Mouse (Mus musculus): ENCODE data around the gene Tbl3. TPM values are rescaled to one million over a fixed set of nuclear protein-coding genes. Genes with fewer than 3 reads are reported as not detected.

Tbl3 gene
- polyA plus RNA-seq, 1 experiment from 2014 or later: 21.5 TPM

DNA sequence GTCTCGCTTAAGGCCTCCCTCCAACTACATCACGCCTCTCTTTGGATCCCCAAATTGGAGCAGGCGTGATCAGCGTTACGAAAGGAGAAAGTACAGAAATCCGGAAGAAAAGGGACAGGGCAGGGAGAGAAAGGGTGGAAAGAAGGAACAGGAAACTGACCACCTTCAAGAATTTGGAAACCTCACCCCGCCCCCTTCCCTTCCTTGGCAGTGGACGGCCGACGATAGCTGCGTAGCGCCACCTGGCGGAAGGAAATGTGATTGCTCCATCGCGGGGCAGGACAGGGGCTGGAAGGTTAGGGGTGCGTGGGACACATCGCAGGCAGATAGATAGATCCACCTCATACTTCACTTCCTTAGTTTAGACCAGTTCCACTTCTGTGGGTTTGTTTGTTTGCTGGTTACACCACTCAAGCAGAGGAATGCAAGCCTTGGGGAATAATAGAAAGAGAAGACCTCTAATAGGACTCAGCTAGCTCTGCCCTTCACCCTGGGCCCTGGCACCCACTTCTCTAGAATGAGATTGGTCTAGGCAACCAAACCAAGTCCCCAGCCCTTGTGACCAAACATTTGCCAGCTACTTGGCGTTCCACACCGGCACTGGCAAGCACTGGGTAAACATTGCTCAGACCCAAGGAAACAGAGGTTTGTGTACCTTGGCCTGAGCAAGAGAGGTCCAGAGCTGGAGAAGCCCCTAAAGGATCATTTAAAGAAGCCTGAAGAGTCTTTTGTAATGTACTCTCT lies 53.3 kb downstream of the Tbl3 start:
- TF ChIP-seq EP300 (IDR thresholded peaks at IDR 0.05; ENCODE audit: low read depth) (no peak), CTCF (IDR thresholded peaks at IDR 0.05; ENCODE audit: low read depth) (peak; percentile 97)
- 6% methylated on average over 19 of the region's 19 CpGs for WGBS (ENCODE audit: insufficient replicate concordance)
- no peak overlapping the region for H3K9ac ChIP-seq (replicated peaks)

DNA sequence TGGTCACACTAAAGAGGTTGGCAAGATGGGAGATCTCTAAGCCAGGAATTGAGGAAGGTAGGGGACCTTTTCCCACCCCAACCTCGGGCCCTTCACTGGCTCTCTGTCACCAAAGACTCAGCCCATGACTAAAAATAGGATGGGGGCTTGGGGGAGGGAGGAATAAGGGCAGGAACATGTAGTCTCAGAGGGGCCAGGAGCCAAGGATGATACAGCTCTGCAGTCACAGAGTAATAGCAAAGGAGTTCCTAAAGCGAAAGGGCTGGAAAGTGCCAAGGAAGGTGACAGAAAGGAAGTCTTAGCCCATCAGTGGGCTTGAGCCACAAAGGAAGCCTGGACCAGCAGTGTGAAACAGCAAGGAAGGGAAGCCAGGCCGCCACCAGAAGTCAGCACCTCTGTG lies 55.6 kb downstream of the Tbl3 start:
- Histone ChIP-seq H3K4me2 (ENCODE audit: low read depth, low read length) (no peak overlapping the region), H3K4me1 (ENCODE audit: insufficient read depth) (peaks cover 13% of the 10 kb centered on the region), H3K9me3 (ENCODE audit: low read length) (no peaks in the 10 kb centered on the region), H3K9ac (replicated peaks) (no peak overlapping the region), H3K4me3 (ENCODE audit: low read depth, low read length) (no peak overlapping the region), H3K27ac (ENCODE audit: low read depth) (no peak overlapping the region), H3K27me3 (ENCODE audit: insufficient read depth, low read length) (peaks cover 18% of the 10 kb centered on the region), H3K36me3 (replicated peaks; ENCODE audit: insufficient read depth, low read length) (no peaks in the 10 kb centered on the region)
- TF ChIP-seq EP300 (IDR thresholded peaks at IDR 0.05; ENCODE audit: low read depth): no peak
- TF ChIP-seq CTCF (IDR thresholded peaks at IDR 0.05; ENCODE audit: low read depth): no peak
- no peak for DNase-seq
- WGBS (ENCODE audit: insufficient replicate concordance): 42% methylated on average over 3 of the region's 3 CpGs
- no peak for ATAC-seq

More for the DNA sequence above, 53.3 kb downstream of the Tbl3 start:
- Histone ChIP-seq H3K36me3 (replicated peaks; ENCODE audit: insufficient read depth, low read length) (no peaks in the 10 kb centered on the region), H3K9me3 (ENCODE audit: low read length) (no peaks in the 10 kb centered on the region), H3K4me2 (ENCODE audit: low read depth, low read length) (peak overlapping the region; percentile 55), H3K27ac (ENCODE audit: low read depth) (no peak overlapping the region), H3K27me3 (ENCODE audit: insufficient read depth, low read length) (peaks cover 40% of the 10 kb centered on the region), H3K4me1 (ENCODE audit: insufficient read depth) (peaks cover 23% of the 10 kb centered on the region), H3K4me3 (ENCODE audit: low read depth, low read length) (no peak overlapping the region; the same call in 1 of the 2 replicates)
- ATAC-seq: peak; percentile 58; the same call in 1 of the 2 replicates
- peak; percentile 87 for DNase-seq

DNA sequence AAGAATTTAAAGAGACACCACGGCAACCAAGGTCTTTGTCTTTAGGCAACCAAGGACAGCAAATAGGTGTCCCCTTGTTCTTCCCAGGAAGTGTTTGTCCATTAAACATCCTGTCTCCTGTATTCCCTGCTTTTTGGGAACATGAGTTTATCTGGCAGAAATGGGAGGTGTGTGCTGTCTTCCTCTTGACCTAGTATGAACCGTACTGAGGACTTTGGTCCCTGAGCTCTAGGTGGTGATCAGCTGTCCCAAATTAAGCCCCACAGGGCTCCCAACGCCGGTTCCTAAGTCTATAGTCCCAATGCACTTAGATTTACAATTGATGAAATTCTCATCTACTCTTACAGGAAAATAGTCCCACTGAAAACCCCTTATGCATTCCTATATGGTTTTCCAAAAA lies 56.7 kb downstream of the Tbl3 start:
- peak overlapping the region; percentile 94; the same call in 1 of the 2 replicates for H3K4me2 ChIP-seq (ENCODE audit: low read depth, low read length)

DNA sequence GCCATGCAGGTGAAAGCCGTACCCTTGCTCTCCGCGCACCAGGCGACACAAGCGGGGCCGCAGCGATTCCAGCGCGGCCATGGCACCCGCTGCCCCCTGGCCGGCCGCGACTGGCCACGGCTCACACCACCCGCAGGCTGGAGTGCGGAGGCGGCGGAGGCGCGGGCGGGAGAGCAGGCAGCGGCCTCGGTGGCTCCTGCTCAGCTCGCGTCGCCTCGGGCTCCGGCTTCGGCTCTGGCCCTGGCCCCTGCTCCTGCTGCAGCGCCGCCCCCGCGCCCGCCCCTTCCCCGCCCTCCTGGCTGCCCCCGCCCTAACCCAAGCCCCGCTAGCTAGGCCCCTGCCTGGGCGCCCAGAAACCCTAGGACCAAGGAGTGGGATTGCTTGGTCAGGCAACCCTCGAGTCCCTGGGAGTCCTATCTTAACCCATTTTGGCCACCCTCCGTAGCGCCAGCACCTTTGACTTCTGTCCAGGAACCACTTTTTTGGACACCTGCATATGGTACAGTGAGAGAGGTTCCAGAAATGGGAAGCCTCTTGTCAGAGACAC lies 57.3 kb downstream of the Tbl3 start, which contains the start of gene Slc9a3r2:
Slc9a3r2 (minus strand) TSS at position 258 of the 547 bp plus-strand sequence.
- peaks cover 16% of the 10 kb centered on the region for H3K27me3 ChIP-seq (ENCODE audit: insufficient read depth, low read length)
- DNase-seq: peak; percentile 66
- peak within 1 kb of the TSS; percentile 59 for H3K9ac ChIP-seq (replicated peaks)

More for the DNA sequence above, 56.7 kb downstream of the Tbl3 start:
- Histone ChIP-seq H3K27me3 (ENCODE audit: insufficient read depth, low read length) (peaks cover 16% of the 10 kb centered on the region), H3K27ac (ENCODE audit: low read depth) (no peak overlapping the region), H3K36me3 (replicated peaks; ENCODE audit: insufficient read depth, low read length) (no peaks in the 10 kb centered on the region), H3K4me1 (ENCODE audit: insufficient read depth) (peaks cover 13% of the 10 kb centered on the region), H3K9ac (replicated peaks) (no peak overlapping the region), H3K4me3 (ENCODE audit: low read depth, low read length) (no peak overlapping the region), H3K9me3 (ENCODE audit: low read length) (no peaks in the 10 kb centered on the region)
- WGBS (ENCODE audit: insufficient replicate concordance): 61% methylated on average over 4 of the region's 4 CpGs
- TF ChIP-seq CTCF (IDR thresholded peaks at IDR 0.05; ENCODE audit: low read depth) (no peak), EP300 (IDR thresholded peaks at IDR 0.05; ENCODE audit: low read depth) (no peak)
- ATAC-seq (no peak), DNase-seq (no peak)

DNA sequence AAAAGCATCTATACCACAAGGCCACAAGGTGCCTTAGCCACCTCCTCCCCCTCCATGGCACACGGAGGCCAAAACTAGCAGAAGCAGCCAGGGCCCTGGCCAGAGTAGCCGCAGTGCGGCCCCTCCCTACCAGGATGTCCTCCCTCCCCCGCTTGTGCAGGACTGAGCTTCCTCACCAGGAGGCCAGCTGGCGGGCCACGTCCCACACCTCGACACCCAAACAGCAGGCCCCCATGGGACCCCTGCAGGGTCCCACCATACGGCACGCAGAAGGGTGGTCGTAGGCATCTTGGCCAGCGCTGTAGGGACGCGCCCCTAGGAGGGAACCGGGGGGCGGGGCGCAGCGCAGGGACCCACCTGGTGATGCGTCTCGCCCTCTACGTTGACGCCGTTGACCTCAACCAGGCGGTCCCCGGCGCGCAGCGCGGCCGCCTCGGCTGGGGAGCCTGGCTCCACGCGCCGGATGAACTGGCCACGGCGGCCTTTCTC lies 57.8 kb downstream of the Tbl3 start:
- Histone ChIP-seq H3K9me3 (ENCODE audit: low read length) (no peaks in the 10 kb centered on the region), H3K27ac (ENCODE audit: low read depth) (no peak overlapping the region), H3K36me3 (replicated peaks; ENCODE audit: insufficient read depth, low read length) (no peaks in the 10 kb centered on the region), H3K4me3 (ENCODE audit: low read depth, low read length) (peak overlapping the region; percentile 64), H3K4me1 (ENCODE audit: insufficient read depth) (peaks cover 20% of the 10 kb centered on the region), H3K9ac (replicated peaks) (peak overlapping the region; percentile 59), H3K4me2 (ENCODE audit: low read depth, low read length) (peak overlapping the region; percentile 94), H3K27me3 (ENCODE audit: insufficient read depth, low read length) (peaks cover 16% of the 10 kb centered on the region)
- ATAC-seq (peak; percentile 30; the same call in 1 of the 2 replicates), DNase-seq (peak; percentile 53)
- 3% methylated on average over 30 of the region's 35 CpGs for WGBS (ENCODE audit: insufficient replicate concordance)
- no peak for TF ChIP-seq CTCF (IDR thresholded peaks at IDR 0.05; ENCODE audit: low read depth)
- TF ChIP-seq EP300 (IDR thresholded peaks at IDR 0.05; ENCODE audit: low read depth): no peak

More for the DNA sequence above, 57.3 kb downstream of the Tbl3 start, which contains the start of gene Slc9a3r2:
- Histone ChIP-seq H3K4me1 (ENCODE audit: insufficient read depth) (peaks cover 17% of the 10 kb centered on the region), H3K9me3 (ENCODE audit: low read length) (no peaks in the 10 kb centered on the region), H3K27ac (ENCODE audit: low read depth) (no peak within 1 kb of the TSS), H3K36me3 (replicated peaks; ENCODE audit: insufficient read depth, low read length) (no peaks in the 10 kb centered on the region), H3K4me3 (ENCODE audit: low read depth, low read length) (peak within 1 kb of the TSS; percentile 64), H3K4me2 (ENCODE audit: low read depth, low read length) (peak within 1 kb of the TSS; percentile 94)
- peak; percentile 55; the same call in 1 of the 2 replicates for ATAC-seq
- 1% methylated on average over 41 of the region's 41 CpGs for WGBS (ENCODE audit: insufficient replicate concordance)
- TF ChIP-seq EP300 (IDR thresholded peaks at IDR 0.05; ENCODE audit: low read depth) (no peak), CTCF (IDR thresholded peaks at IDR 0.05; ENCODE audit: low read depth) (no peak)

DNA sequence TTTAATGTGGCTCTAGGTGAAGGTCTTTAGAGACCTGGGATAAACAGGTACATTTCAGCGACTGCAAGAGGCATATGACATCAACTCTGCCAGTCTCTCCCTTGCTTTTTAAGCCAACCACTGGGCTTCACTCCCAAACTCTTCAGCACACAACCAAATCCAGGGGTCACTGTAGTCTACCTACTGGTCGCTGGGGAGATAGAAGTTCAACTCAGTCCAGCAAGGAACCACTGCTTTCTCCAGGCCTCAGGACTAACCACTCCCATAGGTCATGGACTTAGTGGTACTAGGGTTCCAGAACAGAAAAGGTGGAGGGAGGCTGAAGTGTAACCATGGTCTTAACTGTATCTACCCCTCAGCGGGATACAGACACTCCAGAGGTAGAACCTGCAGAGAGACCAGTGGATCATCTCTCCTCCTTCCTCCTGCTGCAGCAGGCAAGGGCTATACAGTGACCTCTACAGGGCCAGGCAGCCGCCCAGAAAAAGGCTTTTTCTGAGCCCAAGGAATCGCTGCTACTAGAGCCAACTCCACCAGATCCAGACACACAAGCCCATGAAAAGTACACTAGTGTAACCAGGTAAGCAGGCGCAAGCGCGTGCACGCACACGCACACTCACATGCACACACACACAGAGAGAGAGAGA lies 58.6 kb downstream of the Tbl3 start:
- no peak for ATAC-seq
- Histone ChIP-seq H3K9me3 (ENCODE audit: low read length) (no peaks in the 10 kb centered on the region), H3K4me1 (ENCODE audit: insufficient read depth) (peaks cover 26% of the 10 kb centered on the region), H3K9ac (replicated peaks) (no peak overlapping the region; the same call in 1 of the 2 replicates), H3K27ac (ENCODE audit: low read depth) (no peak overlapping the region), H3K4me2 (ENCODE audit: low read depth, low read length) (peak overlapping the region; percentile 94), H3K27me3 (ENCODE audit: insufficient read depth, low read length) (peaks cover 16% of the 10 kb centered on the region), H3K4me3 (ENCODE audit: low read depth, low read length) (peak overlapping the region; percentile 64), H3K36me3 (replicated peaks; ENCODE audit: insufficient read depth, low read length) (no peaks in the 10 kb centered on the region)
- 69% methylated on average over 10 of the region's 10 CpGs for WGBS (ENCODE audit: insufficient replicate concordance)
- no peak for DNase-seq
- TF ChIP-seq EP300 (IDR thresholded peaks at IDR 0.05; ENCODE audit: low read depth) (no peak), CTCF (IDR thresholded peaks at IDR 0.05; ENCODE audit: low read depth) (no peak)

Other genes starting within 250 kb of the Tbl3 start
- 4.5 and 6.4 TPM in 2 replicates for gene E4f1, start 237.3 kb downstream of the Tbl3 start, polyA plus RNA-seq (2015; fragmentation: Nextera tagmentation; extraction: Ambion mirVana)
- gene Pgp, start 237.3 kb downstream of the Tbl3 start, polyA plus RNA-seq (2015; fragmentation: Nextera tagmentation; extraction: Ambion mirVana): 35.6 and 40.9 TPM in 2 replicates
- not detected in 2 replicates for gene Bricd5, start 233.8 kb downstream of the Tbl3 start, polyA plus RNA-seq (2015; fragmentation: Nextera tagmentation; extraction: Ambion mirVana)
- gene Mlst8, start 228.6 kb downstream of the Tbl3 start, polyA plus RNA-seq (2015; fragmentation: Nextera tagmentation; extraction: Ambion mirVana): 6.2 and 8.1 TPM in 2 replicates
- gene Caskin1, start 219.1 kb downstream of the Tbl3 start, polyA plus RNA-seq (2015; fragmentation: Nextera tagmentation; extraction: Ambion mirVana): not detected in 2 replicates
- 14.1 and 17.2 TPM in 2 replicates for gene Traf7, start 179.7 kb downstream of the Tbl3 start, polyA plus RNA-seq (2015; fragmentation: Nextera tagmentation; extraction: Ambion mirVana)
- 0.45 and 0.81 TPM in 2 replicates for gene Rab26, start 173.4 kb downstream of the Tbl3 start, polyA plus RNA-seq (2015; fragmentation: Nextera tagmentation; extraction: Ambion mirVana)
- gene Pkd1, start 157.8 kb downstream of the Tbl3 start, polyA plus RNA-seq (2015; fragmentation: Nextera tagmentation; extraction: Ambion mirVana): 2.7 and 2.8 TPM in 2 replicates
- 9.3 and 11.3 TPM in 2 replicates for gene Tsc2, start 75.0 kb downstream of the Tbl3 start, polyA plus RNA-seq (2015; fragmentation: Nextera tagmentation; extraction: Ambion mirVana)
- 3.6 and 4.3 TPM in 2 replicates for gene Nthl1, start 75.0 kb downstream of the Tbl3 start, polyA plus RNA-seq (2015; fragmentation: Nextera tagmentation; extraction: Ambion mirVana)
- gene Slc9a3r2, start 57.3 kb downstream of the Tbl3 start, polyA plus RNA-seq (2015; fragmentation: Nextera tagmentation; extraction: Ambion mirVana): 12.5 and 13.3 TPM in 2 replicates
- gene Npw, start 49.2 kb downstream of the Tbl3 start, polyA plus RNA-seq (2015; fragmentation: Nextera tagmentation; extraction: Ambion mirVana): not detected in 2 replicates
- 7.2 and 7.6 TPM in 2 replicates for gene Zfp598, start 38.0 kb downstream of the Tbl3 start, polyA plus RNA-seq (2015; fragmentation: Nextera tagmentation; extraction: Ambion mirVana)
- 0.11 TPM in 2 replicates for gene Syngr3, start 17.7 kb downstream of the Tbl3 start, polyA plus RNA-seq (2015; fragmentation: Nextera tagmentation; extraction: Ambion mirVana)
- gene Gfer, start 11.5 kb downstream of the Tbl3 start, polyA plus RNA-seq (2015; fragmentation: Nextera tagmentation; extraction: Ambion mirVana): 46.5 and 50.7 TPM in 2 replicates
- 0.51 and 0.58 TPM in 2 replicates for gene Noxo1, start 11.4 kb downstream of the Tbl3 start, polyA plus RNA-seq (2015; fragmentation: Nextera tagmentation; extraction: Ambion mirVana)
- gene Rnf151, start 10.4 kb upstream of the Tbl3 start, polyA plus RNA-seq (2015; fragmentation: Nextera tagmentation; extraction: Ambion mirVana): not detected in 2 replicates
- gene Rps2, start 10.5 kb upstream of the Tbl3 start, polyA plus RNA-seq (2015; fragmentation: Nextera tagmentation; extraction: Ambion mirVana): 819 and 856 TPM in 2 replicates
- gene Ndufb10, start 16.8 kb upstream of the Tbl3 start, polyA plus RNA-seq (2015; fragmentation: Nextera tagmentation; extraction: Ambion mirVana): 355 TPM in 2 replicates
- gene Rpl3l, start 20.2 kb upstream of the Tbl3 start, polyA plus RNA-seq (2015; fragmentation: Nextera tagmentation; extraction: Ambion mirVana): 0.14 and 1.4 TPM in 2 replicates
- gene Msrb1, start 29.0 kb upstream of the Tbl3 start, polyA plus RNA-seq (2015; fragmentation: Nextera tagmentation; extraction: Ambion mirVana): 116 and 119 TPM in 2 replicates
- 0.20 and 0.64 TPM in 2 replicates for gene Hs3st6, start 45.3 kb upstream of the Tbl3 start, polyA plus RNA-seq (2015; fragmentation: Nextera tagmentation; extraction: Ambion mirVana)
- 0.97 and 1.2 TPM in 2 replicates for gene Meiob, start 96.6 kb upstream of the Tbl3 start, polyA plus RNA-seq (2015; fragmentation: Nextera tagmentation; extraction: Ambion mirVana)
- 233 and 241 TPM in 2 replicates for gene Hagh, start 132.5 kb upstream of the Tbl3 start, polyA plus RNA-seq (2015; fragmentation: Nextera tagmentation; extraction: Ambion mirVana)
- gene Fahd1, start 142.7 kb upstream of the Tbl3 start, polyA plus RNA-seq (2015; fragmentation: Nextera tagmentation; extraction: Ambion mirVana): 84.9 and 90.0 TPM in 2 replicates
- gene Igfals, start 158.3 kb upstream of the Tbl3 start, polyA plus RNA-seq (2015; fragmentation: Nextera tagmentation; extraction: Ambion mirVana): 28.0 and 32.4 TPM in 2 replicates
- 41.5 and 46.4 TPM in 2 replicates for gene Nubp2, start 178.7 kb upstream of the Tbl3 start, polyA plus RNA-seq (2015; fragmentation: Nextera tagmentation; extraction: Ambion mirVana)
- 43.5 and 45.5 TPM in 2 replicates for gene Spsb3, start 179.0 kb upstream of the Tbl3 start, polyA plus RNA-seq (2015; fragmentation: Nextera tagmentation; extraction: Ambion mirVana)
- 11.3 and 11.9 TPM in 2 replicates for gene Eme2, start 187.4 kb upstream of the Tbl3 start, polyA plus RNA-seq (2015; fragmentation: Nextera tagmentation; extraction: Ambion mirVana)
- gene Mrps34, start 187.5 kb upstream of the Tbl3 start, polyA plus RNA-seq (2015; fragmentation: Nextera tagmentation; extraction: Ambion mirVana): 99.6 and 101 TPM in 2 replicates
- gene Nme3, start 188.8 kb upstream of the Tbl3 start, polyA plus RNA-seq (2015; fragmentation: Nextera tagmentation; extraction: Ambion mirVana): 37.1 and 37.8 TPM in 2 replicates
- gene Mapk8ip3, start 229.3 kb upstream of the Tbl3 start, polyA plus RNA-seq (2015; fragmentation: Nextera tagmentation; extraction: Ambion mirVana): 4.0 and 4.5 TPM in 2 replicates

Measured in liver, postnatal 0 days (tissue).